Mouse (Mus musculus): ENCODE results near the gene Olfr827. TPM values are rescaled to one million over a fixed set of nuclear protein-coding genes. Genes with fewer than 3 reads are reported as not detected.

The Olfr827 gene
- not detected in 2 replicates for polyA plus RNA-seq (2012; rRNA removed)

DNA sequence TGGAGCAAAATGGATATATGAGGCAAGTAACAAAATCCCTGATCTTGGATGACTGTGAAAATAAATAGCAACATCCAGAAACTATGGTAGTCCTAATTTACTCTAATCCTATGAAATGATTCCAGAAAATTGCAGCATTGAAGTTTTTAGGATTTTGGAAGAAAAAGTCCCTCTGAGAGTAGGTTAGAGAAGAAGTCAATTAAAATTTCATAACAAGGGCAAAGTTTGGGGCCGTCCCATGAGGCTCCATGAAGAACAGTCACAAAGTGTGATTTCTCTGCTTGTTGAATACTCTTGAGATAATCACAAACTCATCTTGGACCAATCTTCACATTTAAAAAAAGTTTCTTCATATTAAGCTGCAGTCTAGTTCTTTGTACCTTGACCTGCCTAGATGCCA is at the start of gene Olfr827:
Gene Olfr827 (minus strand): TSS at position 101 of the 400 bp plus-strand sequence.

DNA sequence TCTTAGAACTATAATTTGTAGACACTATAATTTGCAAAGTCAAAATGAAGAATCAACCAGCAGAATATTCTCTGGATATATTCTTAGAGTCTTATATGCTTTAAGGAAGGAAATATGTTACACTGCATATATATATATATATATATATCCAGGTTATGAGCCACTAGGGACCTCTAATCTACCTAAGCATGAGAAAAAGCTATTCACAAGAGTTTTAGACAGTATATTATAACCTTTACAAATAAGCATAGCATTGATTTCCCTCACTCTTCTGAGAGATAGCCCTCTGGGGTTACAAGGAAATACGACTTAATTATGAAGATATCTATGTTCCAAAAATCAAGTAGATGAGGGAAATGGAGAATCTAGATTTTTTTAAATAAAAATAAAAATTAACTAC is 30.1 kb downstream of the Olfr827 start, which contains the start of gene Olfr826:
Gene Olfr826 (minus strand): TSS at position 101 of the 400 bp plus-strand sequence.

DNA sequence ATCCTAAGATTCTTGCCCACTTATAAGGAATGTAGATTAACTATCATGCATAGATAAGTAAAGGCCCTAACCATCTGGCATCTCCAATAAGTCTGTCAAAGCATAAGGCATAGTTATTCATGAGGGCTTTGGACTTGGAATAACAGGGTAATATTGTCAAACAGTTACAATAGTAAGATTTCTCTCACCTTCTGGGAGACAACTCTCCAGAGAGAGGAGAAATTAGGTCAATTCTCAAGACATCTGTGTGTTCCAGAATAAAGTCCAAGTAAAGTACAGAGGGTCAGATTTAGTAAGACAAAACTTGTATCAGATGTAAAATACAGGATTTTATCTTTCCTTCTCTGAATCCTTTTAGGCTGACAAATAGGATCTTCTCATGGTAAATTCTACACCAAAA is 47.5 kb downstream of the Olfr827 start, which contains the start of gene Olfr825:
Gene Olfr825 (minus strand): TSS at position 101 of the 400 bp plus-strand sequence.

Other genes starting within 250 kb of the Olfr827 start
- not detected in 2 replicates for gene Olfr819, start 247.1 kb downstream of the Olfr827 start, polyA plus RNA-seq (2012; rRNA removed)
- not detected in 2 replicates for gene Olfr247, start 238.3 kb downstream of the Olfr827 start, polyA plus RNA-seq (2012; rRNA removed)
- not detected in 2 replicates for gene Gm10310, start 229.3 kb downstream of the Olfr827 start, polyA plus RNA-seq (2012; rRNA removed)
- gene Olfr820, start 201.8 kb downstream of the Olfr827 start, polyA plus RNA-seq (2012; rRNA removed) = not detected in 2 replicates
- not detected in 2 replicates for gene Olfr821, start 184.1 kb downstream of the Olfr827 start, polyA plus RNA-seq (2012; rRNA removed)
- not detected in 2 replicates for gene Olfr822, start 143.2 kb downstream of the Olfr827 start, polyA plus RNA-seq (2012; rRNA removed)
- not detected in 2 replicates for gene Olfr823, start 99.0 kb downstream of the Olfr827 start, polyA plus RNA-seq (2012; rRNA removed)
- gene Olfr824, start 84.4 kb downstream of the Olfr827 start, polyA plus RNA-seq (2012; rRNA removed) = not detected in 2 replicates
- not detected in 2 replicates for gene Olfr825, start 47.6 kb downstream of the Olfr827 start, polyA plus RNA-seq (2012; rRNA removed)
- not detected in 2 replicates for gene Olfr826, start 30.2 kb downstream of the Olfr827 start, polyA plus RNA-seq (2012; rRNA removed)
- 1.6 and 2.4 TPM in 2 replicates for gene Neurod4, start 65.8 kb upstream of the Olfr827 start, polyA plus RNA-seq (2012; rRNA removed)
- 0.05 and 0.29 TPM in 2 replicates for gene Tespa1, start 108.5 kb upstream of the Olfr827 start, polyA plus RNA-seq (2012; rRNA removed)
- 0.01 and 0.02 TPM in 2 replicates for gene Vmn2r84, start 179.9 kb upstream of the Olfr827 start, polyA plus RNA-seq (2012; rRNA removed)
- 0.04 TPM in 2 replicates for gene Vmn2r85, start 215.3 kb upstream of the Olfr827 start, polyA plus RNA-seq (2012; rRNA removed)
- gene Vmn2r86, start 241.6 kb upstream of the Olfr827 start, polyA plus RNA-seq (2012; rRNA removed) = 0.04 and 0.06 TPM in 2 replicates

All from central nervous system, embryonic 14 days (tissue).